Mouse (Mus musculus): ENCODE results near the gene Tubgcp2.
A peak's percentile ranks its signal among the peaks of the same experiment; 100 is the strongest.

Gene Tubgcp2

DNA sequence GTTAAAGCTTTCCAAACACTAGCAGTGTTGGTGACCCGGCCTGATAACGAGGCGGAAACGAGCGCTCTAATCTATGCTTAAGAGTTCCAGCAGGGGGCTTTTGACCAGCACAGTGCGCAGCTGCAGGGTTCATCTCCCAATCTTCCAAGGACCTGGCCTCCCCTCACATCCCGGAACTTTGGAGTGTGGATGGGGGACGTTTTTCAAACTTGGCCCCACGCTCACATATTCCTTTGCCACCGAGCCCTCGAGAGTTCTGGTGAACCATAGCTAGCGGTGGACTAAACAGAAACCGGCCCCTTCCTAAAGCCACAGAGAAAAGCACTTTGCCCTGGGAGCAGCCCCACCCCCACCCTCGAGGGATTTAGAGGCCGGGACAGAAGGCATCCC is 86.6 kb downstream of the Tubgcp2 start:
- DNase-seq (ENCODE audit: extremely low spot score, low spot score) = peak; percentile 61

DNA sequence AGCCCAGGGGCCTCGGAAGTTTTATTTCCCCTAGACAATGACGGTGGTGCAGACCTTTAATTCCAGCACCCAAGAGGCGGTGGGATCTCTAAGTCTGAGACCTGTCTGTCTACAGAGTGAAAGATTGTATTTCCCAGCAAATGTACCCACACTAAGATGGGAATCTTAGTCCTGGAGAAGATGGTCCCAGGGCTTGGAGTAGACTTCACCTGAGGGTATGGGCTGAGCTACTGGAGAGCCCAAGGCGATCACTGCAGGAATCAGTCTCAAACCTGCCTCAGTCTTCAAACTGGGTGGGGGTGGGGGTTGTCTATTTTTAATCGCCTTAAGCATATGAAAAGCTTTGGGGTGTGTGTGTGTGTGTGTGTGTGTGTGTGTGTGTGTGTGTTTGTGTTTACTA is 90.4 kb downstream of the Tubgcp2 start:
- DNase-seq (ENCODE audit: extremely low spot score, low spot score) = no peak

Measured in neural tube, embryonic 10.5 days (tissue).